Mouse (Mus musculus) hindbrain, embryonic 11.5 days (tissue): ENCODE data around the gene Upk3b. TPM values are rescaled to one million over a fixed set of nuclear protein-coding genes. Genes with fewer than 3 reads are reported as not detected.

Source experiments
- ATAC-seq: fragments of 200-750 bp; cut with Nextera tagmentation; 2 replicates; pipeline ENCODE4 v1.8.0; 2017; ENCODE audit warnings: mild to moderate bottlenecking, moderate TSS enrichment, moderate library complexity; ENCODE audit not compliant: low FRiP score
- DNase-seq: peaks from one replicate; pipeline ENCODE4 v3.0.0-alpha.2; 2015; ENCODE audit warnings: low spot score
- H3K27ac ChIP-seq: fragments of 300-500 bp; sonication (generic); 2 replicates; pipeline ENCODE4 v1.5.1; 2014; ENCODE audit warnings: mild to moderate bottlenecking, low read depth, low read length
- H3K27me3 ChIP-seq: fragments of 300-500 bp; sonication (generic); 2 replicates; pipeline ENCODE4 v1.6.1; 2014; ENCODE audit warnings: mild to moderate bottlenecking, low read length, moderate library complexity, mixed read lengths; ENCODE audit not compliant: control insufficient read depth, insufficient read depth
- H3K36me3 ChIP-seq: fragments of 300-500 bp; sonication (generic); 2 replicates; pipeline ENCODE4 v1.6.1; 2014; ENCODE audit warnings: mild to moderate bottlenecking, low read length, moderate library complexity, mixed read lengths; ENCODE audit not compliant: control insufficient read depth, insufficient read depth
- H3K4me1 ChIP-seq: fragments of 300-500 bp; sonication (generic); replicated peaks from 2 replicates; pipeline ENCODE4 v1.6.1; 2014; ENCODE audit warnings: low read length, mixed read lengths; ENCODE audit not compliant: control insufficient read depth, insufficient read depth
- H3K4me2 ChIP-seq: fragments of 300-500 bp; sonication (generic); replicated peaks from 2 replicates; pipeline ENCODE4 v1.6.1; 2014; ENCODE audit warnings: mild to moderate bottlenecking, low read depth, low read length
- H3K4me3 ChIP-seq: fragments of 300-500 bp; sonication (generic); 2 replicates; pipeline ENCODE4 v1.5.1; 2014; ENCODE audit warnings: low read depth, low read length
- H3K9ac ChIP-seq: fragments of 300-500 bp; sonication (generic); 2 replicates; pipeline ENCODE4 v1.6.1; 2014; ENCODE audit warnings: low read depth, low read length
- H3K9me3 ChIP-seq: fragments of 300-500 bp; sonication (generic); 2 replicates; pipeline ENCODE4 v1.6.1; 2016; ENCODE audit warnings: low read length; ENCODE audit not compliant: control insufficient read depth
- WGBS: fragments of 180-500 bp; shearing (Covaris S2); extraction: QIAGEN DNeasy Blood & Tissue Kit; methylation state at CpG from one replicate; pipeline ENCODE4 v1.1.7; 2014; 5-methylcytosine and 5-hydroxymethylcytosine counted together
- polyA plus RNA-seq: library from polyadenylated mRNA; unstranded; fragments of >200 nt; fragmentation: Nextera tagmentation; extraction: Ambion mirVana; gene quantifications from 2 replicates; pipeline ENCODE4 v1.2.1, GENCODE M21; 2014

Upk3b gene
- polyA plus RNA-seq, 1 experiment from 2014 or later, result 0.45 TPM

DNA sequence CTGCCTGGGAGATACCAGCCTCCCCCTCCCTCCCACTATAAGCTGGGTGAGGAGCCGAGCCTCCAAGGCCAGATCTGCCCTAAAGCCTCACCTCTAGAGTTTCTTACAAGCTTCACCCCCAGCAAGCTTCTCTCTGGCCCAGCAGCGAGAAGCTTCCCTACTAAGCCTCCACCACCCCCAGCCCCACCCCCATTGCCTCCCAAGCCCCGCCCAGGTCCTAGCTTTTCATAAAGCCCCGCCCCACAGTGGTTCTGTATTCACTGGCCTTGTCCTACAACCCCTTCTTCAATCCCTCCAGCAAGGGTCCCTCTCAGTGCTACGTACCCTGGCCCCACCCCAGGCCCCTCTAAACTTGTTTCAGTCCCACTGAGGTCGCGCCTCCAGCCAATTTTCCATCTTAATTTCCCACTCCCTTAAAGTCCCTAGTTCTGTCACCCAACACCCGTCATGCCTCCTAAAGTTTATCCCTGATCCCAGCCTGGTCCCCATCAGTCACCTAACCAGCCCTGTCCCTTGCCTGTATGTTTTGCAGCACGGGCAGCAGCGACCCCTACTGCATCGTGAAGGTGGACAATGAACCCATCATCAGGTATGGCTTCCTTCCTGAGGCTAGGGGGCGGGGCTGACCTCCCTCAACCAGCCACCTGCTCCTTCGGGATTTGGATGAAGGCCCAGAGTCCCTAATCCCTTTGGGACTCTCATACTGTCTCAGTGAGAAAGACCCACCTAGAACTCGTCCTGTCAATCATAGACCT lies 50.7 kb downstream of the Upk3b start:
- Histone ChIP-seq H3K27ac (no peak overlapping the region), H3K4me1 (peaks cover 6% of the 10 kb centered on the region; the same call in 1 of the 2 replicates), H3K9me3 (no peaks in the 10 kb centered on the region), H3K4me3 (no peak overlapping the region), H3K9ac (no peak overlapping the region), H3K4me2 (no peak overlapping the region), H3K36me3 (no peaks in the 10 kb centered on the region), H3K27me3 (peaks cover 10% of the 10 kb centered on the region)
- DNase-seq (no peak), ATAC-seq (no peak)
- WGBS, result 14% methylated on average over 14 of the region's 14 CpGs

DNA sequence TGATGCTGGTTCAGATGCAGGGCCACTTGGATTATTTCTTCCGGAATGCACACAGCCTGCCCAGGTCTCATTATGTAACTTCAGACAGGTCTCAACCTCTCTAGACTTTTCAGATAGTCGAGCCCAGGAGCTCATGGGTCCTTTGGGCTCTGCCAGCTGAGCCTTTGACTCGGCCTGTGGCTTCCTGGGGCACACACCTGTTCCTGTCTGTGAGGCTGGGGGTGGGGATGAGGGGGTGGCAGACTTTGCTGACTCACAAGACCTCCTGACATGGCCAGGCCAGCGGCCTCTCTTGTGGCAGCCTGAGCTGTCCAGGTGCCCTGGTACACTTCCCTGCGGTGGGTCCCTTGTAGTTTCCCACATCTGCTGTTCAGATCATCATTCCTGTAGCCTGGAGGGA lies 53.6 kb downstream of the Upk3b start:
- Histone ChIP-seq H3K4me3 (no peak overlapping the region), H3K9me3 (no peaks in the 10 kb centered on the region), H3K9ac (no peak overlapping the region), H3K27me3 (no peaks in the 10 kb centered on the region), H3K4me1 (no peaks in the 10 kb centered on the region), H3K4me2 (no peak overlapping the region), H3K36me3 (no peaks in the 10 kb centered on the region), H3K27ac (no peak overlapping the region)
- ATAC-seq (no peak), DNase-seq (no peak)
- 66% methylated on average over 5 of the region's 5 CpGs for WGBS

DNA sequence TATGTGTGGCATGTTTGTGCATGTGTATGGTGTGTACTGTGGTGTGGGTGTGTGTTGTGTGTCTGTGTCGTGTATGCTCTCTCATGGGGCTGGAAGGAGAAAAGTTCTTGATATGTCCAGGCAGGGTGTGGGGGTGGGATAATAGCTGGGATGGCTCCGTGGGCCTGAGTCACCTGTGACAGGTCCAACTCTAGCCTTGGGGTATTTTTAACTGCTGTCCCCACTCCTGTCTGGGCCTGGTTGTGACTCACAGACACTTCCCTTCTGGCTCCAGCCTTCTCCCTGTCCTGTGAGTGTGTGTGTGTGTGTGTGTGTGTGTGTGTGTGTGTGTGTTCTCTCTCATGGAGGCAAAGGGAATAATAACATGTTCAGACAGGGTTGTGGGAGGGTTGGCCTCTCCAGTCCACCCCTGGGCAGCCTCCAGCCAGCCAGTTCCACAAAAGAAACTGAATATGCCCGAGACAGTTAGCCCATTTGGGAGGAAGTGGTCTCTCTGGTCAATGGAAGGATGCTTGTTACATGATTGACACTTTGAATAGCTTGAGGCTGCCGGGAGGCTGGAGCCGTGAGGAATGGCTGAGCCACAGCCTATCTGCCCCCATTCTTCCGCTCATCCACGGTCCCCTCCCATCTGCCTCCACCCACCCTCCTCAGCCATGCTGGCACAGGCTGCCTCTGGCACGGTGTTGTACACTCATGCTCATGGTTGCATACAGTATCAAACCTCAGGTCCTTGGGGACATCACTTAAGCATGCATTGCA lies 56.1 kb downstream of the Upk3b start:
- ATAC-seq (no peak), DNase-seq (no peak)
- Histone ChIP-seq H3K27me3 (no peaks in the 10 kb centered on the region), H3K4me2 (no peak overlapping the region), H3K9ac (no peak overlapping the region), H3K9me3 (no peaks in the 10 kb centered on the region), H3K27ac (no peak overlapping the region), H3K36me3 (no peaks in the 10 kb centered on the region), H3K4me1 (no peaks in the 10 kb centered on the region), H3K4me3 (no peak overlapping the region)
- 46% methylated on average over 8 of the region's 8 CpGs for WGBS

DNA sequence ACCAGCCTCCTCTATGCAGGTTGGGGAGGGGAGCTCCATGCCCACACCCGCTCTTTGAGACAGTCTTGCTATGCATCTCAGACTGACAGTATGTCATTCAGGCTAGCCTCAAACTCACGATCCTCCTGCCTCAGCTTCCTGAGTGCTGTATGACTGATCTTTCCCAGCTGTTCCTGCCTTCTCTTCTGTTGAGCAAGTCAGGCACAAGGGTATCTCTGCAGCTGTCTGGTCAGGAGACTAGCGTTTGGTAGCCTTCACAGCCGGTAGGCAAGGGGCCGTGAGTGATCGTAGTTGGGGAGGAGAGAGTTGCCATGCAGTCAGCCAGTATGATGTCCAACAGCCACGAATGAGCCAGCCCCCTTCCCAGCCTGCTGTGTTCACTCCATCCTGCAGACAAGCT lies 56.8 kb downstream of the Upk3b start:
- Histone ChIP-seq H3K27me3 (no peaks in the 10 kb centered on the region), H3K9ac (no peak overlapping the region), H3K4me3 (no peak overlapping the region), H3K36me3 (no peaks in the 10 kb centered on the region), H3K27ac (no peak overlapping the region), H3K4me1 (no peaks in the 10 kb centered on the region), H3K4me2 (no peak overlapping the region), H3K9me3 (no peaks in the 10 kb centered on the region)
- 76% methylated on average over 7 of the region's 7 CpGs for WGBS
- DNase-seq, result no peak
- ATAC-seq, result no peak

Other genes with a start within 250 kb of the Upk3b start
- gene Srrm3, start 231.6 kb upstream of the Upk3b start, polyA plus RNA-seq, result 33.2 and 39.8 TPM in 2 replicates
- 16.6 and 26.1 TPM in 2 replicates for gene Hspb1, start 150.6 kb upstream of the Upk3b start, polyA plus RNA-seq
- 204 and 208 TPM in 2 replicates for gene Ywhag, start 103.9 kb upstream of the Upk3b start, polyA plus RNA-seq
- gene Ssc4d, start 64.0 kb upstream of the Upk3b start, polyA plus RNA-seq, result 1.6 and 2.4 TPM in 2 replicates
- not detected in 2 replicates for gene Zp3, start 58.4 kb upstream of the Upk3b start, polyA plus RNA-seq
- 21.6 and 23.5 TPM in 2 replicates for gene Dtx2, start 43.7 kb upstream of the Upk3b start, polyA plus RNA-seq
- 2.4 and 2.7 TPM in 2 replicates for gene Upk3bl, start 16.0 kb downstream of the Upk3b start, polyA plus RNA-seq
- 5.2 and 6.1 TPM in 2 replicates for gene Rasa4, start 45.4 kb downstream of the Upk3b start, polyA plus RNA-seq
- gene Polr2j, start 78.1 kb downstream of the Upk3b start, polyA plus RNA-seq, result 238 and 247 TPM in 2 replicates
- 34.7 and 37.5 TPM in 2 replicates for gene Lrwd1, start 97.6 kb downstream of the Upk3b start, polyA plus RNA-seq
- 18.8 and 20.3 TPM in 2 replicates for gene Alkbh4, start 97.7 kb downstream of the Upk3b start, polyA plus RNA-seq
- 8.2 and 8.3 TPM in 2 replicates for gene Orai2, start 132.2 kb downstream of the Upk3b start, polyA plus RNA-seq
- gene Prkrip1, start 160.5 kb downstream of the Upk3b start, polyA plus RNA-seq, result 86.1 and 87.6 TPM in 2 replicates
- 9.9 and 11.2 TPM in 2 replicates for gene Sh2b2, start 208.1 kb downstream of the Upk3b start, polyA plus RNA-seq